Mouse (Mus musculus) heart, adult 18-20 months (tissue): ENCODE measurements around the gene Vmn1r58. TPM values are rescaled to one million over a fixed set of nuclear protein-coding genes. Genes with fewer than 3 reads are reported as not detected.
"Not testable (repeated sequence)": the region's sequence is repeated elsewhere in the genome, so short reads cannot be mapped to it uniquely, and the experiment has no call there.

Source experiments
- DNase-seq, 2 experiments: peaks; one replicate each; pipeline ENCODE4 v3.0.0; 2021 to 2022; ENCODE audit warnings: mixed read lengths in 1 of 2
- long read RNA-seq, 2 experiments: library from polyadenylated mRNA; stranded (forward); transcript quantifications; one replicate each; pipeline ENCODE4 v2.0.0; 2021
- total RNA-seq, 2 experiments: library from RNA; stranded (reverse); gene quantifications; 2 replicates each; pipeline ENCODE4 v1.2.3; 2021

The Vmn1r58 gene
- total RNA-seq, result not detected
- long read RNA-seq, experiment 1, result 0 reads
- long read RNA-seq, experiment 2, result 0 reads

DNA sequence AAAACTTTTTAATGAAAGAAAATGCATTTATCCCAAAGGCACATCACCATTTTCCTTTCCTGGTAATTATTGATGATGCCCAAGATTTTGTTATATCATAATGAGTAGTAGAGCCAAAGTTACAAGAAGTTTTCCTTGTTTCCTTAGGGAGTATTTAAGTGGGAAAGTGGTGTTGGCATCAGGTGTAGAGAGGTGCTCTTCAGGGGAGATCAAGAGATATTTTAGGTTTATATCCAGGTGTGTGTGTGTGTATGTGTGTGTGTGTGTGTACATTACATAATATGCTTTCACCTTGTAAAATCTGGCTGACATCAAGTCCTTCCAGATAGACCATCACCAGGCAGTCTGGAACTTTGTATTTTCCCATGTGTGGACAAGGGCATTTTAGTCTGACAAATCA, at the start of gene Vmn1r58:
Gene Vmn1r58 (minus strand): TSS at position 101 of the 400 bp plus-strand sequence.
- not testable (repeated sequence) for DNase-seq

DNA sequence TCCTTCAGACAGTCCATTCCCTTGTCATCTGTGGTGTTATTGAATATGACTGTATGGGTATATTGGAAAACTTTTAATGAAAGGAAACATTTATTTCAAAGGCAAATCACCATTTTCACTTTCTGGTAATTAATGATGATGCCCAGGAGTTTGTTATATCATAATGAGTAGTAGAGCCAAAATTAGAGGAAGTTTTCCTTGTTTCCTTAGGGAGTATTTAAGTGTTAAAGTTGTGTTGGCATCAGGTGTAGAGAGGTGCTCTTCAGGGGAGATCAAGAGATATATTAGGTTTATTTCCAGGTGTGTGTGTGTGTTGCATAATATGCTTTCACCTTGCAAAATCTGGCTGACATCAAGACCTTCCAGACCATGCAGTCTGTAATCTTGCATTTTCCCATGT, 43.5 kb upstream of the Vmn1r58 start, which contains the start of gene Vmn1r59:
Gene Vmn1r59 (minus strand): TSS at position 101 of the 400 bp plus-strand sequence.
- DNase-seq, result no peak

DNA sequence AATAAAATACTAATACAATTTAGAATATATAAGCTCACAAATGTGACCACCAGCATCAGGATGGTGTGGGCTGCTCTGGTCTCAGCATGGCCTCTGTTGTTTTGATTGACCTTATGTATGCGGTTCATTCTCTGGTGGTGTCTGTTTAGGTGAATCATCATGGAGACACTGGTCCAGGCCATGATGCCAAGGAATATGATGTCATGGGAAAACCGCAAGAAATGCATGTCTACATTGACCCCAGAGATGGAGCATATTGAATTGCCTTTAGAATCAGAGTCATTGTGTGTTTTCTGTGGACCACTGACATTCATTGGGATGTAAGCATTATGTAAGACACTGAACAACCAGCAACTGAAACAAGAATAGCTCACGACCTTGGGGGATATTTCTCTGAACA, 40.8 kb upstream of the Vmn1r58 start:
- DNase-seq, result not testable (repeated sequence)

DNA sequence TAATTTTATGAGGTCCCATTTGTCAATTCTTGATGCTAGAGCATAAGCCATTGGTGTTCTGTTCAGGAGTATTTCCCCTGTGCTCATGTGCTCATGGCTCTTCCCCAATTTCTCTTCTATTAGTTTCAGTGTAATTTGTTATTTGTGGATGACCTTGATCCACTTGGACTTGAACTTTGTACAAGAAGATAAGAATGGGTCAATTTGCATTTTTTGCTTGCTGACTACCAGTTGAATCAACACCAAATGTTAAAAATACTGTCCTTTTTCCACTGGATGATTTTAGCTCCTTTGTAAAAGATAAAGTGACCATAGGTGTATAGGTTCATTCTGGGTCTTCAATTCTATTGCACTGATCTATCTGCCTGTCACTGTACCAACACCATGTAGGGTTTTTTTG, 35.4 kb upstream of the Vmn1r58 start:
- no peak for DNase-seq

DNA sequence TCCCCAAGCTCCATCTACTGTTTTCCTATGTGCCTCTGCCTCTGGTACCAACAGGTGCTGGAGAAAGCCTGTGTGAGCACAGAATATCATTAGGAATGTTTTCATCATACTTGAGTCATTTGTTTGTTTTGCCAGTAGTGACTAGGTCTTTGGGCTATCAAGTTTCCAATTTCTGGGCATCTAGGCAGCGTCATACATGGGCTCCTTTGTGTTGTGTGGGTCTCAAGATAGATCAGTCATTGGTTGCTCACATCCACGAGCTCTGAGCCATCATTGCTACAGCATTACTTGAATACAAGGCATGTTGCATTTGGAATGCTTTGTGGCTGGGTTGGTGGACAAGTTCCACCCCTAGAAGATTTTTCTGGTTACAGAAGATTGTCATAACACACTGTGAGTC, 7.0 kb downstream of the Vmn1r58 start:
- no peak for DNase-seq

DNA sequence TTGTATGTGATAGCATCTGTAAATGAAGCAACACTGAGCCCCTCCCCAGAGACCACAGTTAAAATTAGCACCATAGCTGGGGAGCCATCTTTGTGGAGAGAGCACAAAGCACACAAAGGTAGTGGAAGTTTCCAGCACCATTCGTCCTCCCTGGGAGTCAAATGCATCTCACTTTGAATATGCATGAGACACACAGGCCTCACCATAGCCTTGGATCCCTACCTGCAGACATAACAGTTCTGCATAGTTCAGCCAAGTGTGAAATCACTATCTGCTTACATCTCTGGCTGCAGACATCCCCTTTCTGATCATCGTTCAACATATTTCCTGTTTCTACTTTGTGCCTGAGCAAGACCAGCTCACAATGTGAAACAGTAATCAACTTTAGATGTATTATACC, 46.5 kb downstream of the Vmn1r58 start:
- DNase-seq, result no peak

DNA sequence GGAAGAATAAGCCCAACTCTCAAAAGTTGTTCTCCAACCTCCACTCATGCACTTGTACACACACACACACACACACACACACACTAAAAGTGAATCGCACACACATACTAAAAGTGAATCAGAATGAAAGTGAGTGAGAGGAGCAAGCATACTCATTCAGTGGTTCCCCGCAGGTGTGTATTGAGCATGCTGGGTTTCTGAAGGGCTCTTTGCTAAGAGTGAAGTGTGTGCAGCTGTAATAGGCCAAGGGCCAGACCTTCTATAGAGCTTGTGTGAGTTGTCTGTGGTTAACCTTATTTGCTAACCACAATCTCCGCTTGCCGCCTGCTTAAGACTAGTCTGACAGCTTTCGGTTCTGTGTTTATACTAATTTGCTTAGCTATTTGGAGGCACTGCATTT, 49.6 kb downstream of the Vmn1r58 start:
- no peak for DNase-seq

Other genes with a start within 250 kb of the Vmn1r58 start
- not detected for gene Vmn1r56, start 216.6 kb downstream of the Vmn1r58 start, total RNA-seq
- not detected for gene Vmn1r57, start 194.9 kb downstream of the Vmn1r58 start, total RNA-seq
- gene Gm5065, start 62.9 kb downstream of the Vmn1r58 start, total RNA-seq, result not detected
- gene Nlrp2, start 62.4 kb downstream of the Vmn1r58 start, total RNA-seq, result not detected
- gene Vmn1r59, start 43.4 kb upstream of the Vmn1r58 start, total RNA-seq, result not detected
- not detected for gene Vmn2r28, start 80.6 kb upstream of the Vmn1r58 start, total RNA-seq
- gene Vmn1r60, start 133.9 kb upstream of the Vmn1r58 start, total RNA-seq, result not detected
- not detected for gene Vmn1r61, start 199.9 kb upstream of the Vmn1r58 start, total RNA-seq